Mouse (Mus musculus): ENCODE data around the gene Akt1. TPM values are rescaled to one million over a fixed set of nuclear protein-coding genes. Genes with fewer than 3 reads are reported as not detected.
A peak's percentile ranks its signal among the peaks of the same experiment; 100 is the strongest.

The Akt1 gene
- polyA plus RNA-seq (2015; fragmentation: Nextera tagmentation; extraction: Ambion mirVana): 42.4 and 43.5 TPM in 2 replicates

DNA sequence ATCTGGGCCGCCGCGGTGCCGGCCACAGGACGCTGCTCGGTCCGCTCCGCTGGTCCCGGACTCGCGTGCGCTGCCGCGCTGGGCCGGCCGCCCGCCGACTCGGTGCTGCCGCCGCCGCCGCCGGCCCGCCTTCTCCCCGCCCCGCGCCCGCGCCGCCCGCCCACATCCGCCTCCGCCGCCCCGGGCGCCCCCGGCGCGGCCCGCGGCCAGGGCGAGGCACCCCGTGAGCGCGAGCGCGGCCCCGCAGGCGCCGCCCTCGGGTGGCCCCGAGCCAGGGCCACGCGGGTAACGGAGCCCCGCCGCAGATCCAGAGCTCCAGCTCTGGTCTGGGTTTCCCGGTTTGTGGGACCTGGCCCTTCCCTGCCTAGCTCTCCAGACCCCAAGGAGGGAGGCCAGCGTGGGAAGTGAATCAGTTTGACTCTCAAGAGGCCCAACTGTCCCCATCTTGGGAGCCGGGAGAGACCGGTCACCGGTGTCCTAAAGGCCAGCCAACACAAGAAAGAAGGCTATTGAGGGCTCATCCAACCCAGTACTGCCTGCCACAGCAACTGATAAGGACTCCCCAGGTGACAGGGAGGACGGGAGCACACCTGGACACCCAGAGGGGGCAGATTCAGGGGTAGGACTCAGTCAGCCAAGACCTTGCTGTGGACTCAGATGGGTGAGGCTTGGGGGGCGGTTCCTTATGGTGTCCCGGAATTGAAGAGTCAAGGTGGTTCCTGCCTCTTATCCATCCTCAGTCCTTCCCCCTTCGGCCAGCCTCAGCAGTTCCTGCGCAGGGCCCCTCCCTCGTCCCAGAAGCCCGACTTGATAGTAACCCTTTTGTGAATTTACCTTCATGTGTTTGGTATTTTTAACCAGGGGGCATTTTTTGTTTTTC lies at the start of gene Akt1:
TSS of gene Akt1 (minus strand) at position 753 of the 880 bp plus-strand sequence.
- H3K4me3 ChIP-seq (ENCODE audit: low read length): peak within 1 kb of the TSS; percentile 96
- 1% methylated on average over 21 of the region's 70 CpGs for WGBS
- H3K27ac ChIP-seq (ENCODE audit: low read length): peak within 1 kb of the TSS; percentile 99
- peak within 1 kb of the TSS; percentile 82 for H3K4me2 ChIP-seq (ENCODE audit: low read depth, low read length)
- H3K4me1 ChIP-seq (replicated peaks; ENCODE audit: control insufficient read depth, insufficient read depth, low read length): peaks cover 54% of the 10 kb centered on the region
- ATAC-seq (ENCODE audit: low read depth): peak; percentile 47
- H3K9me3 ChIP-seq (ENCODE audit: control insufficient read depth, low read length): no peaks in the 10 kb centered on the region
- peaks cover 9% of the 10 kb centered on the region for H3K36me3 ChIP-seq (ENCODE audit: control insufficient read depth, insufficient read depth, low read length)
- H3K9ac ChIP-seq (ENCODE audit: low read length): peak within 1 kb of the TSS; percentile 100
- H3K27me3 ChIP-seq (ENCODE audit: control insufficient read depth, insufficient read depth, low read depth, low read length): peaks cover 3% of the 10 kb centered on the region; the same call in 1 of the 2 replicates

DNA sequence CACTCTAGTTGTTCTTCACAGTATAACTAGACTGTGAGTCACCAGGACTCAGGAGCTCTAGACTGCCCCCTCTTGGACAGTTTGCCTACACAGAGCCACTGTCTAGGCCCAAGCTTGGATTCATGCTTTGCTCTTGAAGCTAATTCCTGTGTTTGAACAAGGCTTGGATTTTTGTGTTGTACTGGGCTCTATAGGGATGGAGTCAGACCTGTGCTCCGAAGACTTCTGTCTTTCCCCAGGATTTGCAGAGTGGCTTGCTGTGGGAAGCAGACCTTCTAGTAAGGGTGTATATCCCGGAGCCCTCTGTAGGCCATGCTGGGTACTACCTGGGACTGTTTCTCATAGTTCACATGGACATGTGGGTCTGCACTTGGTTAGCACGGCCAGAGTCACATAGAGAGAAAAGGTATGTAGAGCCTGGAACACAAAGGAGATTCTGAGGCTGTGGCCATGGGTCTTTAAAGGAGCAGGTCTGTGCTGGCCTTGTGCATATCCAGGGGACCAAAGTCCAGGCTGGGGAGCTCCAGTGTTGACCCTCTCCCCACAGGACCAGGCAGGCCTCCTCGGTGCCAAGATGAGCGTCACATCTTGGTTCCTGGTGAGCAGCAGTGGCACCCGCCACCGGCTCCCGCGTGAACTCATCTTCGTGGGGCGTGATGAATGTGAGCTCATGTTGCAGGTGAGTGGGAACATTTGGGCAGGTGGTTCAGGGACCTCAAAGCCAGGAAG lies 49.6 kb upstream of the Akt1 start:
- ATAC-seq (ENCODE audit: low read depth): no peak
- H3K9ac ChIP-seq (ENCODE audit: low read length): no peak overlapping the region
- peaks cover 14% of the 10 kb centered on the region for H3K4me1 ChIP-seq (replicated peaks; ENCODE audit: control insufficient read depth, insufficient read depth, low read length)
- no peaks in the 10 kb centered on the region for H3K36me3 ChIP-seq (ENCODE audit: control insufficient read depth, insufficient read depth, low read length)
- peaks cover 5% of the 10 kb centered on the region; the same call in 1 of the 2 replicates for H3K27me3 ChIP-seq (ENCODE audit: control insufficient read depth, insufficient read depth, low read depth, low read length)
- H3K4me3 ChIP-seq (ENCODE audit: low read length): no peak overlapping the region
- WGBS: 69% methylated on average over 11 of the region's 11 CpGs
- H3K9me3 ChIP-seq (ENCODE audit: control insufficient read depth, low read length): no peaks in the 10 kb centered on the region
- H3K27ac ChIP-seq (ENCODE audit: low read length): no peak overlapping the region
- no peak overlapping the region for H3K4me2 ChIP-seq (ENCODE audit: low read depth, low read length)

- Histone ChIP-seq H3K9me3 (ENCODE audit: control insufficient read depth, low read length) (no peaks in the 10 kb centered on the region), H3K9ac (ENCODE audit: low read length) (peak overlapping the region; percentile 79), H3K4me3 (ENCODE audit: low read length) (peak overlapping the region; percentile 74), H3K4me2 (ENCODE audit: low read depth, low read length) (peak overlapping the region; percentile 88), H3K36me3 (ENCODE audit: control insufficient read depth, insufficient read depth, low read length) (no peaks in the 10 kb centered on the region), H3K27me3 (ENCODE audit: control insufficient read depth, insufficient read depth, low read depth, low read length) (peaks cover 5% of the 10 kb centered on the region; the same call in 1 of the 2 replicates), H3K4me1 (replicated peaks; ENCODE audit: control insufficient read depth, insufficient read depth, low read length) (peaks cover 17% of the 10 kb centered on the region), H3K27ac (ENCODE audit: low read length) (no peak overlapping the region)
- no peak for ATAC-seq (ENCODE audit: low read depth)
- WGBS: 72% methylated on average over 6 of the region's 6 CpGs
Measured at GRCm38 (mm10) chr12:112723445-112723844, 48.8 kb upstream of the Akt1 start.

DNA sequence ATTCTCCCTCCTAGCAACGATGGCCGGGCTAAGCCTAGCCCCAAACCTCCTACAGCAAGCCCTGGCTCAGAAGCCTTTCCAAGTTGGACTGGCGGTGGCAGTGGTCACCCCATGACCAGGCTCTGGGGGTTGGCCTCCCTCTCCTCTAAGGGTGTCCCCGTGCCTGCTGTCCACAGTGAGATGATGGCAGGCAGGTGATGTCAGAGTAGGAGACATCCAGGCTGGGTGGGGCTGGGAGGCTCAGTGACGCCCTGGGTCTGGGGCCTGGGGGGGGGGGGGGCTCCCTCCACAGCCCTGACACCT lies 48.3 kb upstream of the Akt1 start:
- ATAC-seq (ENCODE audit: low read depth): no peak
- Histone ChIP-seq H3K4me1 (replicated peaks; ENCODE audit: control insufficient read depth, insufficient read depth, low read length) (peaks cover 17% of the 10 kb centered on the region), H3K27me3 (ENCODE audit: control insufficient read depth, insufficient read depth, low read depth, low read length) (peaks cover 5% of the 10 kb centered on the region; the same call in 1 of the 2 replicates), H3K9ac (ENCODE audit: low read length) (peak overlapping the region; percentile 79), H3K27ac (ENCODE audit: low read length) (peak overlapping the region; percentile 89; the same call in 1 of the 2 replicates), H3K9me3 (ENCODE audit: control insufficient read depth, low read length) (no peaks in the 10 kb centered on the region), H3K4me3 (ENCODE audit: low read length) (peak overlapping the region; percentile 74), H3K4me2 (ENCODE audit: low read depth, low read length) (peak overlapping the region; percentile 88), H3K36me3 (ENCODE audit: control insufficient read depth, insufficient read depth, low read length) (no peaks in the 10 kb centered on the region)
- WGBS: 5% methylated on average over 4 of the region's 5 CpGs

GRCm38 (mm10) chr12:112722240-112723027 lies 47.8 kb upstream of the Akt1 start:
- Histone ChIP-seq H3K4me3 (ENCODE audit: low read length) (peak overlapping the region; percentile 74), H3K36me3 (ENCODE audit: control insufficient read depth, insufficient read depth, low read length) (no peaks in the 10 kb centered on the region), H3K4me1 (replicated peaks; ENCODE audit: control insufficient read depth, insufficient read depth, low read length) (peaks cover 17% of the 10 kb centered on the region), H3K27me3 (ENCODE audit: control insufficient read depth, insufficient read depth, low read depth, low read length) (peaks cover 5% of the 10 kb centered on the region; the same call in 1 of the 2 replicates), H3K9me3 (ENCODE audit: control insufficient read depth, low read length) (no peaks in the 10 kb centered on the region), H3K9ac (ENCODE audit: low read length) (peak overlapping the region; percentile 79), H3K27ac (ENCODE audit: low read length) (peak overlapping the region; percentile 89), H3K4me2 (ENCODE audit: low read depth, low read length) (peak overlapping the region; percentile 88)
- WGBS: under 1% methylated on average over 36 of the region's 75 CpGs
- peak; percentile 58 for ATAC-seq (ENCODE audit: low read depth)

- H3K4me2 ChIP-seq (ENCODE audit: low read depth, low read length): peak overlapping the region; percentile 88
- no peaks in the 10 kb centered on the region for H3K36me3 ChIP-seq (ENCODE audit: control insufficient read depth, insufficient read depth, low read length)
- H3K9me3 ChIP-seq (ENCODE audit: control insufficient read depth, low read length): no peaks in the 10 kb centered on the region
- peak overlapping the region; percentile 74 for H3K4me3 ChIP-seq (ENCODE audit: low read length)
- peaks cover 5% of the 10 kb centered on the region; the same call in 1 of the 2 replicates for H3K27me3 ChIP-seq (ENCODE audit: control insufficient read depth, insufficient read depth, low read depth, low read length)
- WGBS: 6% methylated on average over 50 of the region's 69 CpGs
- peaks cover 17% of the 10 kb centered on the region for H3K4me1 ChIP-seq (replicated peaks; ENCODE audit: control insufficient read depth, insufficient read depth, low read length)
- peak overlapping the region; percentile 79 for H3K9ac ChIP-seq (ENCODE audit: low read length)
- H3K27ac ChIP-seq (ENCODE audit: low read length): peak overlapping the region; percentile 98
- peak; percentile 77 for ATAC-seq (ENCODE audit: low read depth)
Measured at GRCm38 (mm10) chr12:112721424-112722239, 46.9 kb upstream of the Akt1 start.

DNA sequence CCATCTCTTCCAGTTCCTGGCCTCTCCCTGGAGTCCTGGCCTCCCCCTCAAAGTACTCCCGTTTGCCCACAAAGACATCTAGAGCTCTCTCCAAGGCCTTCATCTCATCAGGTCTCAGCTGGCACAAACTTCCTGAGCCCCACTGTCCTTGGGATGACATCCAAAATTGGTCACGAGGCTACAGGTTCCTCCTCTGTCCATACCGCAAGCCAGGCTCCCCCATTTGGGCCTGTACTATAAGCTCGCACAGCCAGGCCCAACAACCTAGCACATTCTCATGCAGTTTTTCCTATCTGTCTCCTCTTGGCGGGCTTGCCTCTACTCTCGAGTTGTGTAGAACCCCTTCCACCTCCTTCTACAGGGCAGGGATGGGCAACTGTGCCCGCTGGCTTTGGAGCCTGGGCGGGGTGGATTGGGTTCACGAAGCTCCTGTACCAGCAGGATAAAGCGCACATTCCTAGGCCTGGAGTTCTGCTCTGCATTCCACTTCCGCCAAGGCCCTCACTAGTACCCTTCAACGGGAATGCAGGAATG lies 46.3 kb upstream of the Akt1 start:
- H3K36me3 ChIP-seq (ENCODE audit: control insufficient read depth, insufficient read depth, low read length): no peaks in the 10 kb centered on the region
- H3K4me1 ChIP-seq (replicated peaks; ENCODE audit: control insufficient read depth, insufficient read depth, low read length): peaks cover 17% of the 10 kb centered on the region
- 45% methylated on average over 12 of the region's 12 CpGs for WGBS
- peak overlapping the region; percentile 88 for H3K4me2 ChIP-seq (ENCODE audit: low read depth, low read length)
- H3K9me3 ChIP-seq (ENCODE audit: control insufficient read depth, low read length): no peaks in the 10 kb centered on the region
- peaks cover 5% of the 10 kb centered on the region; the same call in 1 of the 2 replicates for H3K27me3 ChIP-seq (ENCODE audit: control insufficient read depth, insufficient read depth, low read depth, low read length)
- peak overlapping the region; percentile 98 for H3K27ac ChIP-seq (ENCODE audit: low read length)
- peak overlapping the region; percentile 74 for H3K4me3 ChIP-seq (ENCODE audit: low read length)
- ATAC-seq (ENCODE audit: low read depth): no peak
- peak overlapping the region; percentile 56 for H3K9ac ChIP-seq (ENCODE audit: low read length)

DNA sequence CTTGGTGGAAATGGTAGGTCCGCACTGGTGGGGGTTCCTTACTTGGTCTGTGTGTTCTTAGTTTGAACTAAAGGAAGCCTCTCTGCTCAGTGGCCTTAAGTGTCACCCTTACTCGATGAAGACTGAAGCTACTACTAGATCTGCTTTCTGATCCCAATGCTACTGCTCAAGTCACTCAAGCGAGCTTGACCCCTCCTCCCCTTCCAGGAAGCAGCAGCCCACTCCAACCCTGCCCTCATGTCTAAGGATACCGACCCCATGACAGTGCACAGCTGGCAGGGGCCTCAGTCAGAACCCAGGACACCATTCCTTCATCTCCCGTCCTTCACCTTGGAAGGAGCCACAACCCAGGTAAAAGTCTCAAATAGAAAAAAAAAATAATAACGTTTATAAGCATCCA lies 45.5 kb upstream of the Akt1 start, which contains the start of gene Cep170b:
TSS of gene Cep170b (plus strand) at position 240 of the 400 bp plus-strand sequence.
- no peaks in the 10 kb centered on the region for H3K36me3 ChIP-seq (ENCODE audit: control insufficient read depth, insufficient read depth, low read length)
- H3K27me3 ChIP-seq (ENCODE audit: control insufficient read depth, insufficient read depth, low read depth, low read length): peaks cover 5% of the 10 kb centered on the region; the same call in 1 of the 2 replicates
- WGBS: 50% methylated on average over 6 of the region's 6 CpGs
- H3K4me1 ChIP-seq (replicated peaks; ENCODE audit: control insufficient read depth, insufficient read depth, low read length): peaks cover 17% of the 10 kb centered on the region
- no peak for ATAC-seq (ENCODE audit: low read depth)
- no peaks in the 10 kb centered on the region for H3K9me3 ChIP-seq (ENCODE audit: control insufficient read depth, low read length)
- peak within 1 kb of the TSS; percentile 88 for H3K4me2 ChIP-seq (ENCODE audit: low read depth, low read length)
- H3K4me3 ChIP-seq (ENCODE audit: low read length): peak within 1 kb of the TSS; percentile 74
- peak within 1 kb of the TSS; percentile 56 for H3K9ac ChIP-seq (ENCODE audit: low read length)
- peak within 1 kb of the TSS; percentile 98 for H3K27ac ChIP-seq (ENCODE audit: low read length)
